Mouse (Mus musculus) heart, embryonic 12.5 days (tissue): ENCODE data around the gene Serpinb9b. TPM values are rescaled to one million over a fixed set of nuclear protein-coding genes. Genes with fewer than 3 reads are reported as not detected.

Experiments
- ATAC-seq: fragments of 200-750 bp; cut with Nextera tagmentation; 2 replicates; pipeline ENCODE4 v1.8.0; 2017; ENCODE audit warnings: moderate TSS enrichment, moderate library complexity; ENCODE audit not compliant: insufficient number of reproducible peaks, low FRiP score
- H3K27ac ChIP-seq: fragments of 300-500 bp; sonication (generic); 2 replicates; pipeline ENCODE4 v1.5.1; 2016; ENCODE audit warnings: mild to moderate bottlenecking, moderate library complexity; ENCODE audit not compliant: poor library complexity, severe bottlenecking
- H3K27me3 ChIP-seq: fragments of 300-500 bp; sonication (generic); replicated peaks from 2 replicates; pipeline ENCODE4 v1.6.1; 2016; ENCODE audit warnings: mild to moderate bottlenecking, moderate library complexity
- H3K36me3 ChIP-seq: fragments of 300-500 bp; sonication (generic); 2 replicates; pipeline ENCODE4 v1.6.1; 2016; ENCODE audit warnings: mild to moderate bottlenecking, moderate library complexity
- H3K4me1 ChIP-seq: fragments of 300-500 bp; sonication (generic); replicated peaks from 2 replicates; pipeline ENCODE4 v1.6.1; 2016; ENCODE audit warnings: mild to moderate bottlenecking
- H3K4me2 ChIP-seq: fragments of 300-500 bp; sonication (generic); 2 replicates; pipeline ENCODE4 v1.6.1; 2016; ENCODE audit warnings: mild to moderate bottlenecking, moderate library complexity
- H3K4me3 ChIP-seq: fragments of 300-500 bp; sonication (generic); 2 replicates; pipeline ENCODE4 v1.5.1; 2016; ENCODE audit warnings: mild to moderate bottlenecking
- H3K9ac ChIP-seq: fragments of 300-500 bp; sonication (generic); 2 replicates; pipeline ENCODE4 v1.6.1; 2016; ENCODE audit warnings: mild to moderate bottlenecking, moderate library complexity
- H3K9me3 ChIP-seq: fragments of 300-500 bp; sonication (generic); replicated peaks from 2 replicates; pipeline ENCODE4 v1.6.1; 2016; ENCODE audit warnings: mild to moderate bottlenecking, moderate library complexity
- WGBS: fragments of 180-500 bp; shearing (Covaris S2); methylation state at CpG from one replicate; pipeline ENCODE4 v1.1.7; 2016; 5-methylcytosine and 5-hydroxymethylcytosine counted together
- polyA plus RNA-seq: library from polyadenylated mRNA; unstranded; fragments of >200 nt; fragmentation: Nextera tagmentation; extraction: Ambion mirVana; gene quantifications from 2 replicates; pipeline ENCODE4 v1.2.1, GENCODE M21; 2016

Serpinb9b gene
- polyA plus RNA-seq, 1 experiment from 2014 or later: 1.4 TPM

DNA sequence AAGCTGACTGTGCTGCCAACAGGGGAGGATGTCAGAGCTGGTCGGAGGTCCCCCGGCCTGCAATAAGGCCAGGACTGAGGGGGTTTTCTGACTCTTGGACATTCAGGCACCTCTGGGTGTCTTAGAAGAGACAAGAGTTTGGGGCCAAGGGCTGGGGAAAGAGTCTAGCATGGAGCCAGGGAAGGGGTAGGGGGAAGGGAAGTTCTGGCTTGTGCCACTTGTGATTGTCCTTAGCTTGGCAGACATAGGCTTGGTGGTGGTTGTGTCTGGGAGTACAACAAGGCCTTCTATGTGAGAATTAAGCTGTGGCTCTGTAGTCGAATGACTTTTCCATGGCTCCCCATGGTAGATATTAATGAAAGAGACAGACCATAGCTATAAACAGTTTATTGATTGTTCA lies 16.3 kb downstream of the Serpinb9b start:
- H3K4me2 ChIP-seq: no peak overlapping the region
- no peaks in the 10 kb centered on the region for H3K4me1 ChIP-seq
- H3K27me3 ChIP-seq: no peaks in the 10 kb centered on the region
- H3K27ac ChIP-seq: no peak overlapping the region
- WGBS: 84% methylated on average over 3 of the region's 3 CpGs
- H3K4me3 ChIP-seq: no peak overlapping the region
- no peak overlapping the region for H3K9ac ChIP-seq
- no peak for ATAC-seq
- H3K9me3 ChIP-seq: peaks cover 7% of the 10 kb centered on the region; the same call in 1 of the 2 replicates
- no peaks in the 10 kb centered on the region for H3K36me3 ChIP-seq

GRCm38 (mm10) chr13:33047234-33047633 lies 20.0 kb downstream of the Serpinb9b start:
- H3K9me3 ChIP-seq: peaks cover 7% of the 10 kb centered on the region; the same call in 1 of the 2 replicates
- H3K9ac ChIP-seq: no peak overlapping the region
- no peak overlapping the region for H3K4me2 ChIP-seq
- no peak overlapping the region for H3K4me3 ChIP-seq
- WGBS: 79% methylated on average over 2 of the region's 2 CpGs
- no peak for ATAC-seq
- H3K36me3 ChIP-seq: no peaks in the 10 kb centered on the region
- H3K4me1 ChIP-seq: peaks cover 9% of the 10 kb centered on the region
- H3K27me3 ChIP-seq: no peaks in the 10 kb centered on the region
- H3K27ac ChIP-seq: no peak overlapping the region

GRCm38 (mm10) chr13:33048187-33048586 lies 21.0 kb downstream of the Serpinb9b start:
- Histone ChIP-seq H3K36me3 (no peaks in the 10 kb centered on the region), H3K4me2 (no peak overlapping the region), H3K4me3 (no peak overlapping the region), H3K9ac (no peak overlapping the region), H3K4me1 (peaks cover 9% of the 10 kb centered on the region), H3K27me3 (no peaks in the 10 kb centered on the region), H3K9me3 (peaks cover 3% of the 10 kb centered on the region; the same call in 1 of the 2 replicates), H3K27ac (no peak overlapping the region)
- 70% methylated on average over 4 of the region's 4 CpGs for WGBS
- no peak for ATAC-seq

GRCm38 (mm10) chr13:33051697-33052096 lies 24.5 kb downstream of the Serpinb9b start:
- H3K36me3 ChIP-seq: no peaks in the 10 kb centered on the region
- H3K9me3 ChIP-seq: no peaks in the 10 kb centered on the region
- no peaks in the 10 kb centered on the region for H3K27me3 ChIP-seq
- no peak overlapping the region for H3K9ac ChIP-seq
- no peak overlapping the region for H3K4me2 ChIP-seq
- 51% methylated on average over 3 of the region's 3 CpGs for WGBS
- H3K27ac ChIP-seq: no peak overlapping the region
- peaks cover 9% of the 10 kb centered on the region for H3K4me1 ChIP-seq
- no peak for ATAC-seq
- no peak overlapping the region for H3K4me3 ChIP-seq

- no peaks in the 10 kb centered on the region for H3K36me3 ChIP-seq
- H3K4me1 ChIP-seq: no peaks in the 10 kb centered on the region
- WGBS: 26% methylated on average over 1 of the region's 1 CpGs
- H3K9ac ChIP-seq: no peak overlapping the region
- H3K4me3 ChIP-seq: no peak overlapping the region
- H3K27ac ChIP-seq: no peak overlapping the region
- H3K4me2 ChIP-seq: no peak overlapping the region
- H3K27me3 ChIP-seq: no peaks in the 10 kb centered on the region
- no peaks in the 10 kb centered on the region for H3K9me3 ChIP-seq
- ATAC-seq: no peak
These were observed 35.8 kb downstream of the Serpinb9b start for GRCm38 (mm10) chr13:33063048-33063447.

- H3K27ac ChIP-seq: no peak overlapping the region
- no peak for ATAC-seq
- H3K4me3 ChIP-seq: no peak overlapping the region
- no peaks in the 10 kb centered on the region for H3K27me3 ChIP-seq
- H3K36me3 ChIP-seq: no peaks in the 10 kb centered on the region
- H3K9ac ChIP-seq: no peak overlapping the region
- H3K4me2 ChIP-seq: no peak overlapping the region
- WGBS: 56% methylated on average over 1 of the region's 1 CpGs
- H3K4me1 ChIP-seq: no peaks in the 10 kb centered on the region
- no peaks in the 10 kb centered on the region for H3K9me3 ChIP-seq
These were observed 40.3 kb downstream of the Serpinb9b start for GRCm38 (mm10) chr13:33067387-33067977.

GRCm38 (mm10) chr13:33068164-33068563 lies 40.9 kb downstream of the Serpinb9b start:
- H3K4me1 ChIP-seq: no peaks in the 10 kb centered on the region
- H3K9me3 ChIP-seq: no peaks in the 10 kb centered on the region
- H3K4me2 ChIP-seq: no peak overlapping the region
- H3K27ac ChIP-seq: no peak overlapping the region
- no peak overlapping the region for H3K4me3 ChIP-seq
- ATAC-seq: no peak
- 71% methylated on average over 3 of the region's 3 CpGs for WGBS
- H3K27me3 ChIP-seq: no peaks in the 10 kb centered on the region
- no peaks in the 10 kb centered on the region for H3K36me3 ChIP-seq
- H3K9ac ChIP-seq: no peak overlapping the region

GRCm38 (mm10) chr13:33071776-33072175 lies 44.6 kb downstream of the Serpinb9b start:
- Histone ChIP-seq H3K4me1 (no peaks in the 10 kb centered on the region), H3K9me3 (no peaks in the 10 kb centered on the region), H3K4me3 (no peak overlapping the region), H3K27ac (no peak overlapping the region), H3K36me3 (no peaks in the 10 kb centered on the region), H3K9ac (no peak overlapping the region), H3K27me3 (no peaks in the 10 kb centered on the region), H3K4me2 (no peak overlapping the region)
- ATAC-seq: no peak
- 72% methylated on average over 5 of the region's 5 CpGs for WGBS

DNA sequence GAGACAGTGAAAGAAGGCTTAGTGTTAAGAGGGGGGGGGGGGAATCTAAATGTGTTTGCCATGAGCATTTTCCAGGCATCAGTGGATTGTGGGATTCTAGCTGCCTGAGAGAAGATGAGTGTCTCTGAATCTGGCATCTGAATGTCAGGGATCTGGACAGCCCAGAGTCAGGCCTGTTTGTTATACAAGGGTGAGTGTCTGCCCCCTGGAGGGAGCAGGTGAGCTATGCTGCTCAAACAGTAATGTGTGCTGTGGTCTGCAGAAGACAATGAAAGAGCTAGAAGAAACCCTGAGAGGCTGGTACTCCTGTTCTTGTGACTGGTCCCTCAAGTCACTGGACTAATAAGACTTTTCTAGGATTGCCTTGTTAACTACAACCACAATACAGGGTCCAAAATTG lies 46.8 kb downstream of the Serpinb9b start:
- H3K27ac ChIP-seq: no peak overlapping the region
- H3K4me2 ChIP-seq: no peak overlapping the region
- no peak overlapping the region for H3K4me3 ChIP-seq
- no peak for ATAC-seq
- no peaks in the 10 kb centered on the region for H3K9me3 ChIP-seq
- no peaks in the 10 kb centered on the region for H3K27me3 ChIP-seq
- no peaks in the 10 kb centered on the region for H3K4me1 ChIP-seq
- H3K36me3 ChIP-seq: no peaks in the 10 kb centered on the region
- H3K9ac ChIP-seq: no peak overlapping the region

DNA sequence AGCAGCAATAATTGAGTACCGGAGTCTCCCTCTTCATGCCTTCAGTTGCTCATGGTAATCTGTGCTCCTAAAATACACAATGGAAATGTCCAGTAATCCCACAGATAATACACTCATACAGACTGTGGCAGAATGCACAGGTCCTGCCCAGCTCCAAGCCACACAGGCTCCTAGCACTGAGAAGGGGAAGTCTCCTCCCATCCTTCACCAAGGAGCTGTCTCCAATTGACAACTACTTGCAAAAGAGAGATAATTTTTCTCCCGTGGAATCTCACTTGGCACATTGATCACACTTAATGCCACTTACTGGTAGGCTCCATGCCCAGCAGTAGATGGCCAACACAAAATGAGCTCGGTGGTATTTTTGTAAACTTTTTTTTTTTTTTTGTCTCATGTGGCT lies 49.0 kb downstream of the Serpinb9b start:
- H3K36me3 ChIP-seq: no peaks in the 10 kb centered on the region
- WGBS: 45% methylated on average over 3 of the region's 3 CpGs
- no peaks in the 10 kb centered on the region for H3K27me3 ChIP-seq
- no peak overlapping the region for H3K4me3 ChIP-seq
- no peaks in the 10 kb centered on the region for H3K4me1 ChIP-seq
- H3K9ac ChIP-seq: no peak overlapping the region
- no peak overlapping the region for H3K27ac ChIP-seq
- H3K9me3 ChIP-seq: no peaks in the 10 kb centered on the region
- H3K4me2 ChIP-seq: no peak overlapping the region
- ATAC-seq: no peak

- no peak overlapping the region for H3K4me3 ChIP-seq
- no peak for ATAC-seq
- H3K4me1 ChIP-seq: no peaks in the 10 kb centered on the region
- no peak overlapping the region for H3K27ac ChIP-seq
- H3K36me3 ChIP-seq: no peaks in the 10 kb centered on the region
- H3K27me3 ChIP-seq: no peaks in the 10 kb centered on the region
- no peak overlapping the region for H3K9ac ChIP-seq
- WGBS: 89% methylated on average over 10 of the region's 10 CpGs
- H3K9me3 ChIP-seq: no peaks in the 10 kb centered on the region
- H3K4me2 ChIP-seq: no peak overlapping the region
These were observed 49.9 kb downstream of the Serpinb9b start for GRCm38 (mm10) chr13:33077026-33077685.
